Mouse (Mus musculus) limb, embryonic 13.5 days (tissue): ENCODE results near the gene Ppp3ca. TPM values are rescaled to one million over a fixed set of nuclear protein-coding genes. Genes with fewer than 3 reads are reported as not detected.

Experiments
- ATAC-seq: fragments of 200-750 bp; cut with Nextera tagmentation; 2 replicates; pipeline ENCODE4 v1.8.0; 2017; ENCODE audit warnings: low read depth, moderate number of reproducible peaks, moderate TSS enrichment; ENCODE audit not compliant: low FRiP score
- H3K27ac ChIP-seq: fragments of 300-500 bp; sonication (generic); 2 replicates; pipeline ENCODE4 v1.5.1; 2015; ENCODE audit warnings: inconsistent platforms, mild to moderate bottlenecking, moderate library complexity
- H3K27me3 ChIP-seq: fragments of 300-500 bp; sonication (generic); 2 replicates; pipeline ENCODE4 v1.6.1; 2015; ENCODE audit warnings: mild to moderate bottlenecking, inconsistent platforms
- H3K36me3 ChIP-seq: fragments of 300-500 bp; sonication (generic); 2 replicates; pipeline ENCODE4 v1.6.1; 2015; ENCODE audit warnings: inconsistent platforms, mild to moderate bottlenecking, moderate library complexity
- H3K4me1 ChIP-seq: fragments of 300-500 bp; sonication (generic); 2 replicates; pipeline ENCODE4 v1.6.1; 2015; ENCODE audit warnings: inconsistent platforms
- H3K4me2 ChIP-seq: fragments of 300-500 bp; sonication (generic); replicated peaks from 2 replicates; pipeline ENCODE4 v1.6.1; 2015; ENCODE audit warnings: inconsistent platforms, mild to moderate bottlenecking, moderate library complexity
- H3K4me3 ChIP-seq: fragments of 300-500 bp; sonication (generic); 2 replicates; pipeline ENCODE4 v1.5.1; 2015; ENCODE audit warnings: moderate library complexity, mild to moderate bottlenecking, inconsistent platforms
- H3K9ac ChIP-seq: fragments of 300-500 bp; sonication (generic); 2 replicates; pipeline ENCODE4 v1.6.1; 2015; ENCODE audit warnings: mild to moderate bottlenecking, inconsistent platforms
- H3K9me3 ChIP-seq: fragments of 300-500 bp; sonication (generic); 2 replicates; pipeline ENCODE4 v1.6.1; 2016; ENCODE audit warnings: inconsistent platforms
- WGBS: fragments of 180-500 bp; shearing (Covaris S2); methylation state at CpG from one replicate; pipeline ENCODE4 v1.1.7; 2015; 5-methylcytosine and 5-hydroxymethylcytosine counted together
- polyA plus RNA-seq: library from polyadenylated mRNA; unstranded; fragments of >200 nt; fragmentation: Nextera tagmentation; extraction: Ambion mirVana; gene quantifications from 2 replicates; pipeline ENCODE4 v1.2.1, GENCODE M21; 2015

The Ppp3ca gene
- polyA plus RNA-seq = 67.4 and 71.6 TPM in 2 replicates

DNA sequence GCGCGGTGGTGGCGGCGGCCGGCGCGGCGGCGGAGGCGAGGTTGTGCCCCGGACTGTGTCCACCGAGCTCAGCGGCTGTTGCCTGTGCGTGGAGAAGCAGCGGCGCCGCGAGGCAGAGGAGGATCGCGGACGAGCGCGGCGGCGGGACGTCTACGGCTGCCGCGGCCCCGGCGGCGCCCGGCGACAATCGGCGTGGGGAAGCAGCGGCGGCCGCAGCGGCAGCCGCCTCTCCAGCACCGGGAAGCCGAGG is at the start of gene Ppp3ca:
Ppp3ca (plus strand) TSS at position 15 of the 250 bp plus-strand sequence.
- under 1% methylated on average over 32 of the region's 43 CpGs for WGBS
- Histone ChIP-seq H3K27ac (peak within 1 kb of the TSS; percentile 97), H3K9ac (peak within 1 kb of the TSS; percentile 86), H3K4me2 (peak within 1 kb of the TSS; percentile 80), H3K27me3 (no peaks in the 10 kb centered on the region), H3K4me3 (peak within 1 kb of the TSS; percentile 88), H3K36me3 (no peaks in the 10 kb centered on the region), H3K4me1 (peaks cover 22% of the 10 kb centered on the region), H3K9me3 (no peaks in the 10 kb centered on the region)
- no peak for ATAC-seq

GRCm38 (mm10) chr3:136640544-136641230 is 29.2 kb upstream of the Ppp3ca start:
- no peak for ATAC-seq
- no peaks in the 10 kb centered on the region for H3K4me1 ChIP-seq
- H3K4me2 ChIP-seq = no peak overlapping the region
- H3K4me3 ChIP-seq = no peak overlapping the region
- no peak overlapping the region for H3K9ac ChIP-seq
- H3K9me3 ChIP-seq = no peaks in the 10 kb centered on the region
- no peaks in the 10 kb centered on the region for H3K36me3 ChIP-seq
- H3K27ac ChIP-seq = no peak overlapping the region
- H3K27me3 ChIP-seq = no peaks in the 10 kb centered on the region
- 79% methylated on average over 5 of the region's 5 CpGs for WGBS

- Histone ChIP-seq H3K4me1 (no peaks in the 10 kb centered on the region), H3K36me3 (no peaks in the 10 kb centered on the region), H3K4me3 (no peak overlapping the region), H3K9me3 (no peaks in the 10 kb centered on the region), H3K9ac (no peak overlapping the region), H3K27me3 (no peaks in the 10 kb centered on the region), H3K4me2 (no peak overlapping the region), H3K27ac (no peak overlapping the region)
- ATAC-seq = no peak
- WGBS = 63% methylated on average over 4 of the region's 4 CpGs
Observed at GRCm38 (mm10) chr3:136650966-136651365, 19.0 kb upstream of the Ppp3ca start.

DNA sequence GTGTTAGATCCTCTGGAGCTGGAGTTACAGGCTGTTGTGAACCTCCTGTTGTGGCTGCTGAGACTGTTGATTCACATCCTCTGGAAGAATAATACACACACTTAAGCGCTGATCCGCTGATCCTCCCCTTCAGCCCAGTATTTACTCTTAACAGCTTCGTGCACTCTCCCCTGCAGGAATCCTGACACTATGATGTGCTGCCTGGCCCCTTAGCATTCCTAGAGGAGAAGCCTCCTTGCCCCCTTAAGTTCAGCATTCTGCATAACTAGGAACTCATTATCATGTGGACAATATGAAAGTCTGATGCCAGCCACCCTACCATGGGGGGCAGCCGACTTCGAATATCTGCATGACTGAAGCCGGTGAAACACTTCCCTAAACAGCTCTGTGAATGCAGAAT is 18.4 kb upstream of the Ppp3ca start:
- H3K4me2 ChIP-seq = no peak overlapping the region
- ATAC-seq = no peak
- H3K4me3 ChIP-seq = no peak overlapping the region
- H3K36me3 ChIP-seq = no peaks in the 10 kb centered on the region
- no peaks in the 10 kb centered on the region for H3K27me3 ChIP-seq
- no peak overlapping the region for H3K27ac ChIP-seq
- H3K4me1 ChIP-seq = no peaks in the 10 kb centered on the region
- no peak overlapping the region for H3K9ac ChIP-seq
- H3K9me3 ChIP-seq = no peaks in the 10 kb centered on the region
- WGBS = 47% methylated on average over 6 of the region's 6 CpGs

DNA sequence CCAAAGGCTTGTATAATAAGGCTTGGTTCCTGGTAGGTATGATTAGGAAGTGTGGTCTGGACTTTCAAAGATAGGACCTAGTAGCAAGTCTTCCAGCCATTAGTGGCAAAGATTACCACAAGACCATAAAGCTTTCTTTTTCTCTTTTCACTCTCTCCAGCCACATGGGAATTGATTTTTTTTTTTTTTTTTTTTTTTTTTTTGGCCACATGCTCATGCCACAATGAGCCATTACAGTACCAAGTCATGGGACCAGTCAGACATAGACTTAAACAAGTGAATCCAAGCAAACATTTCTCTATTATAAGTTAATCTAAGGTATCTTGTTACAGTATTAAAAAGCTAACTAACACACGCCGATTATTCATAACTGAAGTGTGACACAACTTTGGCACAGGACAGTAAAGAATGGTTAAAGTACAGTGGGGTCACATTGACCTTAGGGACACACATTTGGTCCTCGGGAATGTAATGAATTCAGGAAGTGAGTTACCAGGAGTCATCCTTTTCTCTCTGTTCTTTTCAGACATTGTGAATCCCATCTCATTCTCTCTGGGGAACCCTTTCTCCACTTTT is 13.4 kb upstream of the Ppp3ca start:
- ATAC-seq = no peak
- Histone ChIP-seq H3K4me1 (no peaks in the 10 kb centered on the region), H3K9ac (no peak overlapping the region), H3K4me2 (no peak overlapping the region), H3K36me3 (no peaks in the 10 kb centered on the region), H3K27ac (no peak overlapping the region), H3K27me3 (no peaks in the 10 kb centered on the region), H3K9me3 (no peaks in the 10 kb centered on the region), H3K4me3 (no peak overlapping the region)
- WGBS = 84% methylated on average over 3 of the region's 3 CpGs

GRCm38 (mm10) chr3:136658681-136659080 is 11.2 kb upstream of the Ppp3ca start:
- no peaks in the 10 kb centered on the region for H3K27me3 ChIP-seq
- H3K36me3 ChIP-seq = no peaks in the 10 kb centered on the region
- H3K27ac ChIP-seq = no peak overlapping the region
- 95% methylated on average over 2 of the region's 2 CpGs for WGBS
- no peak overlapping the region for H3K9ac ChIP-seq
- ATAC-seq = no peak
- no peak overlapping the region for H3K4me2 ChIP-seq
- no peaks in the 10 kb centered on the region for H3K4me1 ChIP-seq
- H3K4me3 ChIP-seq = no peak overlapping the region
- no peaks in the 10 kb centered on the region for H3K9me3 ChIP-seq

- H3K4me3 ChIP-seq = no peak overlapping the region
- WGBS = 85% methylated on average over 1 of the region's 1 CpGs
- no peak overlapping the region for H3K9ac ChIP-seq
- no peaks in the 10 kb centered on the region for H3K27me3 ChIP-seq
- H3K9me3 ChIP-seq = no peaks in the 10 kb centered on the region
- no peak for ATAC-seq
- H3K4me1 ChIP-seq = 0 out of 2 replicates have a peak, but pooled peaks cover 6% of the 10 kb centered on the region
- no peak overlapping the region for H3K4me2 ChIP-seq
- no peaks in the 10 kb centered on the region for H3K36me3 ChIP-seq
- no peak overlapping the region for H3K27ac ChIP-seq
Observed at GRCm38 (mm10) chr3:136665119-136665518, 4.8 kb upstream of the Ppp3ca start.

DNA sequence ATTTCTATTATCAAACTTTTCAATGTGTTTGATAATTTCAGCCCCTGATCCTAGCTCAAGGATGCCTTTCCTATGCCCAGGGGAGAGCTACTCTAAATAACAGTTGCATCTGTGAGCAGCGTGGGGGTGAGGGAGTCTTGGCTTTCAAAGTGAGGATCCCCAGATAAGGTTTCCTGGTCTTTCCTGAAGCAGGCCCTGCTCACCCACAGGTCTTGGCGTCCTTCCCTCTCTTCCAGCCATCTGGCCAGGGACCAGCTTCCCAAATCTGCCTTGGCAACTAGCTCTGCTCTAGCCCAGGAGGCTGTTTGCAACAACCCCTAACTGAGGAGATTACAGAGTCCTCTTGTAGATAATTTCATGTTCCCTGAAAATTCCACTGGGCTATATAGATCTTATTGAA is 1.9 kb upstream of the Ppp3ca start:
- Histone ChIP-seq H3K36me3 (no peaks in the 10 kb centered on the region), H3K9ac (no peak overlapping the region), H3K4me1 (peaks cover 14% of the 10 kb centered on the region), H3K4me2 (no peak overlapping the region), H3K27ac (no peak overlapping the region), H3K9me3 (no peaks in the 10 kb centered on the region), H3K4me3 (no peak overlapping the region), H3K27me3 (no peaks in the 10 kb centered on the region)
- 54% methylated on average over 2 of the region's 2 CpGs for WGBS
- no peak for ATAC-seq

GRCm38 (mm10) chr3:136669231-136670109 is 454 bp upstream of the Ppp3ca start:
- peak; percentile 97 for ATAC-seq
- Histone ChIP-seq H3K4me1 (peaks cover 21% of the 10 kb centered on the region), H3K27ac (peak overlapping the region; percentile 97), H3K36me3 (no peaks in the 10 kb centered on the region), H3K9ac (peak overlapping the region; percentile 86), H3K4me2 (peak overlapping the region; percentile 71), H3K4me3 (peak overlapping the region; percentile 88), H3K27me3 (no peaks in the 10 kb centered on the region), H3K9me3 (no peaks in the 10 kb centered on the region)
- WGBS = under 1% methylated on average over 50 of the region's 56 CpGs

GRCm38 (mm10) chr3:136670360-136671131 is 622 bp downstream of the Ppp3ca start:
- peaks cover 24% of the 10 kb centered on the region for H3K4me1 ChIP-seq
- H3K27ac ChIP-seq = peak overlapping the region; percentile 97
- no peaks in the 10 kb centered on the region for H3K36me3 ChIP-seq
- H3K9ac ChIP-seq = peak overlapping the region; percentile 86
- H3K27me3 ChIP-seq = no peaks in the 10 kb centered on the region
- ATAC-seq = peak; percentile 33
- WGBS = under 1% methylated on average over 80 of the region's 92 CpGs
- H3K4me3 ChIP-seq = peak overlapping the region; percentile 88
- H3K9me3 ChIP-seq = no peaks in the 10 kb centered on the region
- peak overlapping the region; percentile 80 for H3K4me2 ChIP-seq

GRCm38 (mm10) chr3:136671161-136671939 is 1.4 kb downstream of the Ppp3ca start:
- under 1% methylated on average over 28 of the region's 52 CpGs for WGBS
- peak overlapping the region; percentile 80 for H3K4me2 ChIP-seq
- H3K27me3 ChIP-seq = no peaks in the 10 kb centered on the region
- peak overlapping the region; percentile 88 for H3K4me3 ChIP-seq
- H3K9me3 ChIP-seq = no peaks in the 10 kb centered on the region
- ATAC-seq = peak; percentile 49
- H3K9ac ChIP-seq = peak overlapping the region; percentile 86
- H3K36me3 ChIP-seq = no peaks in the 10 kb centered on the region
- peak overlapping the region; percentile 97 for H3K27ac ChIP-seq
- peaks cover 29% of the 10 kb centered on the region for H3K4me1 ChIP-seq
